Mouse (Mus musculus): ENCODE data around the gene Ddah2. TPM values are rescaled to one million over a fixed set of nuclear protein-coding genes. Genes with fewer than 3 reads are reported as not detected.

Gene Ddah2
- total RNA-seq, 2 experiments from 2014 or later, result 2.1 to 5.6 TPM

DNA sequence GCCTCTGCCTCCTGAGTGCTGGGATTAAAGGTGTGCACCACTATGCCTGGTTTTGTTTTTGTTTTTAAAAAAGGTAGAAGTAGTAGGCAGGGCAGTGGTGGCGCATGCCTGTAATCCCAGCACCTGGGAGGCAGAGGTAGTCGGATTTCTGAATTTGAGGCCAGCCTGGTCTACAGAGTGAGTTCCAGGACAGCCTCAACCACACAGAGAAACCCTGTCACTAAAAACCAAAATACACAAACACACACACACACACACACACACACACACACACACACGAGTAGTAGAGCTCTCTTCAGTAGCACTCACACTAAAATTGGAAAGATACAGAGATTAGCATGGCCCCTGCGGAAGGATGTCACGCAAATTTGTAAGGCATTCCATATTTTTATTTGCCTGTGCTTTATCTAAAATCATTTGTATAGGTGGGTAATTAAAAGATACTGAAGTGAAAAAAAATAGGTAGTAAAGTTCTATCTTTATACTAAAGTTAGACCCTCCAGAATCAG is 9.8 kb upstream of the Ddah2 start:
- ATAC-seq (replicated peaks; ENCODE audit: low FRiP score, poor library complexity, severe bottlenecking), result no peak

DNA sequence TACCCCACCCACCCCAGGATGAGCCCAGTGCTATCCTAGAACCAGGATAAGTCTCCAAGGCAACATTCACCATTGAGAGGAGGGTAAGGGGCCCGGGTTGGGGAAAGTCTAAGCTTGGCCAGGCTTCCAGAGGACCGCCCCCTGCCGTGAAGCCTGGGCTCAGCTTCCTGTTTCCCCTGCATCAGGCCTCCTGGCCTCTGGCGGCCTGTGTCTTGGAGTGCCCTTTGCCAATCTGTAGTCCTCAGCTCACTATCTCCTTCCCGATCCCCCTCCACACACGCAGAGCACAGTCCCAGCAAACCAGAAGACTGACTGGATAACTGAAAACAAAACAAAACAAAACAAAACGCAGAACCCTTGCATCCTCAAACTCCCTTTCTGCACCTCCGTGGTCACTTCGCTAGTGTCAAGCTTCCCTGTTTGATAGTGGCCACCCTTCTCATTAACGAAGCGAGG is 9.2 kb upstream of the Ddah2 start, which contains the start of gene Clic1:
Clic1 (plus strand) TSS at position 406 of the 456 bp plus-strand sequence.
- no peak for ATAC-seq (replicated peaks; ENCODE audit: low FRiP score, poor library complexity, severe bottlenecking)

DNA sequence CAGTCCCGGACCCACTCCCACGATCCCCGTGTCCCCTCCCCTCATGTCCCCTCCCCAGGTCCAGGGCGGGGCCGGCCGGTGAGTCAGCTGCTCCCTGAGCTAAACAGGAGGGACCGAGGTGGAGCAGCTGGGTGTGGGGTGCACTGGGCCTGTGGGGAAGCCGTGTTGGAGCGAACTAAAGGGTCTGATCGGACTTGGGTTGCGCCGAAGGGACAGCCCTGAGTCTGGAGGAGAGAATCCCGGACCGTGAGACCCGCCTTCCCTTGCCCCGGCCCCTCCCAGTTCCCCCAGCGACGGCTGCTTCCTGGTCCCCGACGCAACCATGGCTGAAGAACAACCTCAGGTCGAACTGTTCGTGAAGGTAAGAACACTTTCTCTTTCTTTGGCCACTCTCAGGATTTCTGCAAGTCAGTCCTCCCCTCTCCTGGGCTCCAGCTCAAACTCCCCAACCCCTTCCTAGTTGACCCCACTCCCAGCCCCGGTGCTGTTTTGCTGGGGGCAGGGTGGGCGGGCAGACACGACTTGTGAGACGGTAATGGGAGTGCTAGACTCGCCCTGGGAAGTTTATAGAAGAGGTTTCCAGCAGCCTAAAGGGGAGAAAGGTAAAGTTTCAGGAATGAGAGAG is 8.6 kb upstream of the Ddah2 start:
- peak; percentile 41 for ATAC-seq (replicated peaks; ENCODE audit: low FRiP score, poor library complexity, severe bottlenecking)

DNA sequence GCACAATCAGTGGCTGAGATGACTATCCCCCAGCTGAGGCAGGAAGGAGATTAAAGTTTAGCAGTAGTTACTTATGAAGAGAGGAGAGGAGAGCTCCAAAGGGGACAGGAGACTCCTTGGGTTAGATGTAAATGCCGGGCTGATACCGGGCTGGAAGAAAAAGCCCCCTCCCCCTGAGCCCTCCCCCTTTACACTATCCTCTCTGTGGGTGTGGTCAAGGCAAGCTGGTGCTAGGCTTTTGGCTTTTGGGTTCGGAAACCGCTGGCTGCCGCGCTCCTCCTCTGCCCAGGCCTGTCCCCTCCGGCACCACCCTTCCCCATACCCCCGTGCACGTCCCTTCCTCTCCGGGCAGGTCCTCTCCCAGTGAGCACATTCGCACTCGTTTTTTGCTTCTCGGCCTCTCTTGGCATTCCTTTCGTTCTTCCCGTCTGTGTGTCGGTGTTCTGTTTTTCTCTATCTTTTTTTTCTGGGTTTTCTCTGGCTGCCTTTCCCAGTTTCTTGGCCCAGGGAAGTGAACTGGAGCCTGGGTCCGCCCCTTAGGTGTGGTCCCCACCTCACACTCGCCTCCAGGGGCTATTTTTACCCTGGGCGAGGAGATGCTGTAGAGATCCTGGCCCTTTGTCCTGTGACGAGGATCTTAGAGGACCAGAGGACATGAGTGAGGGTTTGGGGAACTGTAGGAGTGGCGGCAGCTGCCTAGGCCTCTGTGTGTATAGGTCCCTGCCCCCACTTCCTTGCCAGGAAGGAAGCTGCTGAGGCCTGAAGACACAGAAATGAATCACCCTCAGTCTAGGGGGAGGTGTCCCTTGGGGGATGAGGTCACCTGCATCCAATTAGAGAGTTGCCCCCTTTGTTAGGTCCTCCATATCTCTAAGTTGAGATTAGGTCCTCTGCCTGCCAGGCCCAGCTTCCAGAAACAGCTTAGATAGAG is 7.4 kb upstream of the Ddah2 start:
- ATAC-seq (replicated peaks; ENCODE audit: low FRiP score, poor library complexity, severe bottlenecking), result 0 out of 2 replicates have a peak, but pooled peaks have one; percentile 31

DNA sequence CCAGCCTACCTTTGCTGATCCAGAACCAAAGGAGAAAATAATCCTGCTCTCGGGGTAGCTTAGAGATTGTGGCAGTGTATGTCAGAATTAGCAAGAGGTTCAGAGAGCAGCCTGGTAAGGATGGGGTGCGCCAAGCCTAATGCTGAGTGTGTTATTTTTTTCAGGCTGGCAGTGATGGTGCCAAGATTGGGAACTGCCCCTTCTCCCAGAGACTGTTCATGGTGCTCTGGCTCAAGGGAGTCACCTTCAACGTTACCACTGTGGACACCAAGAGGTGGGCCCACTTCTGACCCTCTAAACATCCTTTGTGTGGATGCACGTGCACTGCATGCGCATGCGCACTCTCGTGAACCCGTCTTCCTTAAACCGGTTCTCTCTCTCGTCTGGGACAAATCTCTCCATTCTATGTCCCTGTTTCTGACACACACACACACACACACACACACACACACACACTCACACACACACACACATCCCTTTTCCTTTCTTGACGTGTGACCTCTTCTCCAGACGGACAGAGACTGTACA is 6.5 kb upstream of the Ddah2 start:
- no peak for ATAC-seq (replicated peaks; ENCODE audit: low FRiP score, poor library complexity, severe bottlenecking)

DNA sequence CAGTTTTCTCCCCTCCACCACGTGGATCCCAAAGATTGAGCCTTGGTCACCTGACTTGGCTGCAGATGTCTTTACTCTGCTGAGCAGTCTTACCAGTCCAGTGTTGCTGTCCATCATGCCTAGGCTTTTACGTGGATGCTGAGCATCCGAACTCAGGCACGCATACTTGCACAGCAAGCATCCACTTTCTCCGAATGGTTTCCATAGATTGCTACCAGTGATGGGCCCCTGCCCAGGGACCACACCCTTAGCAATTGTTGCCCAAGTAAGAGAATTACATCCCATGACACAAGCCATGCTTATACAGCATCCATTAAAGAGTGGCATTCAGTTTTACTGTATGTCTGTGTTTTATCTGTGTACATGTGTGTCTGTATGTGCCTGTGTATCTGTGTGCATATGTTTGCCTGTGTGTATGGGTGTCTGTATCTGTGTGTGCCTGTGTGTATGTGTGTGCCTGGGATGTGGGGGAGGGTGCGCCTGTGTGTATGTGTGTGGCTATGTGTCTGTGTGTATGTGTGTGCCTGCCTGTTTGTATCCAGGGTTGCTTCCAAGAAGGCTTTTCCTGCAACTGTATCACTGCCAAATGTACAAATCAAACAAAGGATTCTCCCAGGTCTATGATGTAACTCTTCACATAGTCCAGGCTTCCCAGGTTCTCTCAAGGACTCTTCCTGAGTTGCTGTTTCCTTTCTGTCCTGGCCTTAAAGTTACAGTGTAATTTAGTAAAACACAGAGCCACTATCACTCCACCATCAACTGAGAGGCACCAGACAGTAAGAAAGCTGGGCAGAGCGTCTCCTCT is 2.9 kb upstream of the Ddah2 start:
- ATAC-seq (replicated peaks; ENCODE audit: low FRiP score, poor library complexity, severe bottlenecking), result no peak

DNA sequence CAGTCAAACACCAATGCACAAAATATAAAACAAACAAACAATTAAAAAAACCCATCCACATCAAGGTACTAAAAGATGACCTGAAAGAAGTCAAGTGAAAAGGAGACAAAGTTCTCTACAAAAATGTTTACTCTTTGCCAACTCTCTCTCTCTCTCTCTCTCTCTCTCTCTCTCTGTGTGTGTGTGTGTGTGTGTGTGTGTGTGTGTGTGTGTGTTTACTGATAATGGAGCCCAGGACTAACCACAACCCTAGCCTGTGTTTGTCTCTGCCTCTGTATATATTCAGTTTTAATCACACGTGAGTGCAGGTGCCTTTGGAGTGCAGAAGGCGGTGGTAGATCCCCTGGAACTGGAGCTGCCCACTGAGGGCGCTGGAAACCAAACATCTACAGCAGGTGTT is 1.7 kb upstream of the Ddah2 start:
- no peak for ATAC-seq (replicated peaks; ENCODE audit: low FRiP score, poor library complexity, severe bottlenecking)

DNA sequence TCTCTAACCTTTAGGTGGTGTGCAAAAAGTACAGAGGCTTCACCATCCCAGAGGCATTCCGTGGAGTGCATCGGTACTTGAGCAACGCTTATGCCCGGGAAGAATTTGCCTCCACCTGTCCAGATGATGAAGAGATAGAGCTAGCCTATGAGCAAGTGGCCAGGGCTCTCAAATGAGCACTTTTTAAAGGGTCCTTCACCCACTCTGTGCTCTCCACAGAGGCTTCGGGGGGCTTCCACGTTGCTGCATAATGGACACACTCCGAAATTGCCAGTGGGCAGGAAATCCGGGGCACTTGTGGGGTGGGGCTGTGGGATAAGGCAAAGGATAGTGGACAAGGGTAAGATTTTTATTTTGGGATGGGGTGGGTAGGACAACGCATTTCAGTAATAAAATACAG is 519 bp upstream of the Ddah2 start:
- ATAC-seq (replicated peaks; ENCODE audit: low FRiP score, poor library complexity, severe bottlenecking), result no peak

DNA sequence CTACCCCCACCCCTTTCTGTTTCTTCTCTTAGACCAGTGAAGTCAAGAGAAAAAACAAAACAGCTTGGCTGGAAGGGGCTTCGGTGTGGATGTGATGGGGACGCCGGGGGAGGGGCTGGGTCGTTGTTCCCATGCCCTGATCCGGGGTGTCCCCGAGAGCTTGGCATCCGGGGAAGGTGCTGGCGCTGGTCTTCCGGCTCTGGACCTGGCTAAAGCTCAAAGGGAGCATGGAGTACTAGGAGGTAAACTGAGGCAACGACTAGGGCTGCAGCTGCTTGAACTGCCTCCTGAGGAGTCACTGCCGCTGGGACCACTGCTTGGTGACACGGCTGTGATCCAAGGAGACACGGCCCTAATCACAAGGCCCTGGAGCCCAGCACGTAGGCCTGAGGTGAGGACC is 1.2 kb downstream of the Ddah2 start:
- no peak for ATAC-seq (replicated peaks; ENCODE audit: low FRiP score, poor library complexity, severe bottlenecking)

DNA sequence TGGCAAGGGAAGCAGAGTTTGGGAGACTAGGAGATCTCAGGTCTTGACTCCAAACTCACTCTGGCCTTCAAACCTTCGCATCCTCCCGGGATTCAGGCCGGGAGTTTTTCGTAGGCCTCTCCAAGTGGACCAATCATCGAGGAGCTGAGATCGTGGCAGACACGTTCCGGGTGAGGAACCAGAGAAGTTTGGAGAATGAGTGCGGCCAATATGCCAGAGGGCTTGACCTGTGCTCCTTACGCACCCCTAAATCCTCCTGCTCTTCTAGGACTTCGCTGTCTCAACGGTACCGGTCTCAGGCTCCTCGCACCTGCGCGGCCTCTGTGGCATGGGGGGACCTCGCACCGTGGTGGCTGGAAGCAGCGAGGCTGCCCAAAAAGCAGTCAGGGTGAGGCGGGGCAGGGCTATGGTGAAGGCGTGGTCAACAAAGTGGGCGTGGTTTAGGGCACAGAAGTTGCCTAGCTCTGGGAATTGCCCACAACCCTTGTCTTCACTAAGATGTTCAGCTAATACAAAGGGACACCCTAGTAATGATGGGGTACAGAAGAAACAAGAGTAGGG is 2.0 kb downstream of the Ddah2 start:
- ATAC-seq (replicated peaks; ENCODE audit: low FRiP score, poor library complexity, severe bottlenecking), result 0 out of 2 replicates have a peak, but pooled peaks have one; percentile 12

DNA sequence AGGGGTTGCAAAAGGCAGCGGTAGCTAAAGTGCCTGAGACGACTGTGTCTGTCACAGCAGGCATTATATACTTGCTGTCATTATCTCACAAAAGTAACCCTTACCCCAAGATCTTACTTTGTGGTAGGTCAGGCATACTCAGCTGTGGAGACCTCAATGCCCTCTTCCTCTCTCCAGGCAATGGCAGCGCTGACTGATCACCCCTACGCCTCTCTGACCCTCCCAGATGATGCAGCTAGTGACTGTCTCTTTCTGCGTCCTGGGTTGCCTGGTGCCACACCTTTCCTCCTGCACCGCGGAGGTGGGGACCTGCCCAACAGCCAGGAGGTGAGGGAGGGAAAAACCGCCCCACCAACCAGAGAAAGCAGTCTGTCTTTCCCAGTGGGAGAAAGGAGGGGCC is 2.5 kb downstream of the Ddah2 start:
- no peak for ATAC-seq (replicated peaks; ENCODE audit: low FRiP score, poor library complexity, severe bottlenecking)

DNA sequence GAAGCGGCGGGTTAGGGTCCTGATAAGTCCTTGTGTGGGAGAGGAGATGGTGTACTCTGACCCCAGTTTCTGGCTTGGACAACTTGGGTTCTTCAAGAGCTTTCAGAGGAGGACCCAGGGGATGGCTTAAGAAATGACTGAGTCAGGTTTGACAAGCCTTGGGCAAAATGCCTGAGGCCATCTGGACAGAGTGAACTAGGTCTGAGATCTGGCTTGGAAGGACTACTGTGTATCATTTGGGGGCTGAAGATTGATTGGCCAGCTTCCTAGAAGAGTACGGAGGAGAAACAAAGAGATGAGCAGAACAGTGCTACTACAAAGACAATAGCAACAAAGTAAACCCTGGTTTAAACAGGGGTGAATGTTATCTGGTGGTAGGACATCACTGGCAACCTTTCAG is 4.6 kb downstream of the Ddah2 start:
- no peak for ATAC-seq (replicated peaks; ENCODE audit: low FRiP score, poor library complexity, severe bottlenecking)

DNA sequence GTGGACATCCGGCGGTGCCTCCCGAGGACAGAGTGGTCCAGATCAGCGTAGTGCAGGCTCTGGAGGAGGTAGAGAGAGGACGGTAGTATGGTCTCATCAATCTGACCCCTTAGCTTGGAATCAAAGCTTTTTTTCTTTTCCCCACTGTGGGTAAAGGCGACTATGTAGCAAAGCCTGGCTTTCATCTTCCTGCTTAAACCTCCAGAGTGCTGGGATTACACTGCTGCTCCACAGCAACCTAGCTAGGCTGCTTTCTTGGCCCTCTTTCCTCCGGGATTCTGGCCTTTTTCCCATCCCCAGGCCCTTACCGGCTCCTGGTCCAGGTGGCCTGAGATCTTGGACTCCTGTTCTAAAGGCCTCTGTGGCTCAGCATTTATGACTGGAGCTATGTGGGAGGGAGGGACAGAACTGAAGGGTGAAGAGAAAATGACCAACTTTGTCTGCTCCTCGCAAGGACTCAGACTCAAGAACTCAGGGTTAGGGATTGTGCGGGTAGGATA is 5.6 kb downstream of the Ddah2 start:
- no peak for ATAC-seq (replicated peaks; ENCODE audit: low FRiP score, poor library complexity, severe bottlenecking)

DNA sequence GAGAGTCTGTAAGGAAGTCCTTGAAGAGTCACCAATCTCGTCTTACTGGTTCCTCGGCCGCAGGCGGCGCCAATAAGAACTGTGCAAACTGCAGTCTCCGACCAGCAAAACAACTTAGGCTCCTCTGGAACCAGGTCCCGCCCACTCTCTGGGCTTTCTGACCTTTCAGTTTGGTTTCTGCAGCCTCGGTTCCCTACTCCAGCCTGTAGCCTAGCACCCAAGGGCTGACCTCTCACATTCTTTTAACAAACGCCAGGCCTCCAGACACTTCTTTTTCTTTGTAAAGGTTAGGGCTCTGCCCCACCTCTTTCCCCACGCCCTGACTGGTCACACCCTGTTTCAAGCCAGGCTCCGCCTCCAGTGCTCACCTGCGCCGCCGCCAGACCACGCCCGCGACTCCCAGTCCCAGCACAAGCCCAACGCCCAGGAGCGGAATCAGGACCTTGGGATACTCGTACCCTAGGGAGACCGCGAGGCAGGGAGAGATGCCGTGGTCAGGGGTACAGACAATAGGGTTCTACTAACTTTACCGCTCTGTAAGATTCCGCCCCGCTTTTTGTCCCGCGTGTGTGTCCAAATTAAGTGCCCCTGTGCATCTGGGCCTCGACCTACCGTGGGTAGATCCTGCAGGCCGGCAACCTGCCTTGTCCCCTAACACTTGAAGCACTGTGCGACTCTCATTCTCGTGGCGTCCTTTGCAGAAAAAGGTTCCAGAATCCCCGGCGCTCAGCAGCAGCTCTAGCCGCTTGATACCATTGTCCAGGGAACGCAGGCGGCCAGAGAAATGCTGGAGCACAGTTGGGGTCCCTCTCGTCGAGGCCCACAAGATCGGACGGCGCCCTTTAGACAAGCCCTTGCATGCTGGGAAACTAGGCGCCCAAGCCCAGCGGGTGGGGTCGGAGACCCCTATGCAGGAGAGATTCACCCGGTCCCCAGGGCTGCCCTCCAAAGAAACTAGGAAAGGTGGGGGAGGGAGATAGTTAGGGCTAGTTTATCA is 6.4 kb downstream of the Ddah2 start, which contains the start of gene Ly6g6c:
Ly6g6c (plus strand) TSS at position 438 of the 997 bp plus-strand sequence.
- peak; percentile 74 for ATAC-seq (replicated peaks; ENCODE audit: low FRiP score, poor library complexity, severe bottlenecking)

DNA sequence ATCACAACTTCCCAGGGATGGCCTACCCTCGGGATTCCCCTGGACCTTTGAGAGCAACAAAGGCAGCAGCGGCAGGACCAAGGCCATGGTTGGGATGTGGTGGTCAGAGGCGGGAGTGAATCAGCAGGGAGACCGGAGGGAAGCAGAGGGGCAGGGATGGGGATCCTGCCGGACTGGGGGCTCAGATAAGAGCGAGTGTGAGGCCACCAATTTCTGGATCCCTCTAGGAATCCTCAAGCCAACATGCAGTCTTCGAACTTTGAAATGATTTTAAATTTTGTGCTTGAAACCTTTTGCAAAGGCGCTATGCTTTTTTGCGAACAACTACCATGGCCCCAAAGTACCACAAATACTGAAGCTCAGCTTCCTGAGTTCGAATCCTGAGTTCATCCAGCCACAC is 7.2 kb downstream of the Ddah2 start, which contains the start of gene Mpig6b:
Mpig6b (minus strand) TSS at position 101 of the 400 bp plus-strand sequence.
- ATAC-seq (replicated peaks; ENCODE audit: low FRiP score, poor library complexity, severe bottlenecking), result no peak

DNA sequence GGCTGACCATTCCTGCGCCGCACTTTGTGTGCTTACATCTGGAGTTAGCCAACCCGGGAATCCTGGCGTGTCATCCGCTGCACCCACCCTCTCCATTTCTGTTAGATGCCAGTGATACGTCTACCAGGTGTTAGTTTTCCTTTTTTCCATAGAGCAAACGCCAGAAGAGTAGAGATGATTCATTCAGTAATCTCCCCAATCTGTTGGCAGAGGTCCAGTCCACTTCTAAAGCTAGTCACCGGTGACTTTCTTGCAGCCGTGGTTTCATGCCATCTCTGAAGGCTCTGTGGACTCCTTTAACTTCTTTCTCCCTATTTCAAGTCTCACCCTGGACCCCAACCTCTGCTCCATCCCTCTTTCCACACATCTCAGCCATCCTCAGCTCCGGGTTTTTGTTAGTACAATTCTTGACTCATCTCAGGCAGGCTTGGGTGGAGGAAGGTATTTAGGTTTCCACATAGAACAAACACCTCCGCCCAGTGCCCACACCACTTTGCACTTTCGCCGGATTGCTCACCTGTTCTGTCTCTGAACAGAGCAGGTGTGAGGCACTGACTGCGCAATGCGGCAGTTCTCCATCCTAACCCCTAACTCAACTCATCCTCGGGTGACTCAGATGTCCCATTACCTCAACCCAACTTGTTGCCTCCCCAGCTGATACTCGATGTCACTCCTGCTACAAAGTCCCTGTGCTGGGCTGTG is 9.5 kb downstream of the Ddah2 start:
- ATAC-seq (replicated peaks; ENCODE audit: low FRiP score, poor library complexity, severe bottlenecking), result no peak

DNA sequence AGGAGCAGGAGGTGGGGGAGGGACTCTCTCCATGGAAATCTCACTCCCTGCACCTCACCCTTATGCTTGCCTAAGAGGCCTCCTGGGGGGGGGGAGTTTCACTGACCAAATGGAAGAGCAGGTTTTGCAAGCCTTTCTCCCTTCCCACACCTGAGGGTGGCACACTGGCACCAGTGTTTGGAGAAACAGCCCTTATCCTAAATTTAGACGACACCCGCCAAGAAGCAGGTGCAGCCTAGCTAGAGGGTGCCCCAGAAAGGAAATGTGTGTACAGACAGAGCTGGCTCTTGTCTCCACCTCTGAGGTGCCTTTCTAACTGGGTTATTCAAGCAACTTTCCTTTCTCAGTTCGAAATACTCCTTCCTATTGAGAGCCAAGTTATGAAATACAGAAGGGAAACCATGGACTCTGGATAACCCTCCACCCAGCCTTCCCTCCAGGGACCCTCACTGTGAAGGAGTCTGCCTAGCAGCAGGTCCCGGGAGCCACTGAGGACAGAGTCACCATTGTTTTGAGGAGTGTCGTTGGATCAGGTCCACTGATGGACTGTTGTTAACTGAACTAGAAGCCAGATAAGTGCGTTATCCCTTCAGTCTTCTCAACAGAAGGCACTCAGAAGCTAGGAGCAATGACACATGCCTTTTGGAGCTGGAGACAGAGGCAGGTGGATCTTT is 11.9 kb downstream of the Ddah2 start:
- no peak for ATAC-seq (replicated peaks; ENCODE audit: low FRiP score, poor library complexity, severe bottlenecking)

Measured in erythroid progenitor cell, adult 5-6 weeks (primary cell).